Mouse (Mus musculus): ENCODE results near the gene Selenoh. TPM values are rescaled to one million over a fixed set of nuclear protein-coding genes. Genes with fewer than 3 reads are reported as not detected.
"Not testable (repeated sequence)": the region's sequence is repeated elsewhere in the genome, so short reads cannot be mapped to it uniquely, and the experiment has no call there.

The Selenoh gene
- total RNA-seq, 2 experiments from 2014 or later, result 87.7 to 89.0 TPM

- no peak for DNase-seq (ENCODE audit: low spot score in 2 of 2)
Measured at GRCm38 (mm10) chr2:84677270-84677967, 6.8 kb upstream of the Selenoh start.

GRCm38 (mm10) chr2:84671535-84671934 is 965 bp upstream of the Selenoh start:
- DNase-seq (ENCODE audit: low spot score in 2 of 2), result not testable (repeated sequence)

- DNase-seq (ENCODE audit: low spot score in 2 of 2), result no peak
Measured at GRCm38 (mm10) chr2:84669828-84670568, 572 bp downstream of the Selenoh start.

- no peak for DNase-seq (ENCODE audit: low spot score in 2 of 2)
Measured at GRCm38 (mm10) chr2:84666081-84666480, 4.5 kb downstream of the Selenoh start.

- DNase-seq (ENCODE audit: low spot score in 2 of 2), result no peak
Measured at GRCm38 (mm10) chr2:84662866-84663265, 7.7 kb downstream of the Selenoh start.

- no peak for DNase-seq (ENCODE audit: low spot score in 2 of 2)
Measured at GRCm38 (mm10) chr2:84660253-84660652, 10.3 kb downstream of the Selenoh start.

- no peak for DNase-seq (ENCODE audit: low spot score in 2 of 2)
Measured at GRCm38 (mm10) chr2:84658806-84659205, 11.8 kb downstream of the Selenoh start, which contains the start of gene Btbd18. Gene Btbd18, plus strand, starts transcription at chr2:84659079.

GRCm38 (mm10) chr2:84655864-84656263 is 14.7 kb downstream of the Selenoh start:
- no peak for DNase-seq (ENCODE audit: low spot score in 2 of 2)

- DNase-seq (ENCODE audit: low spot score in 2 of 2), result no peak
Measured at GRCm38 (mm10) chr2:84653354-84653753, 17.2 kb downstream of the Selenoh start.

GRCm38 (mm10) chr2:84650464-84651195 is 19.9 kb downstream of the Selenoh start, which contains the start of gene Ctnnd1:
Gene Ctnnd1, minus strand, starts transcription at chr2:84650765.
- DNase-seq (ENCODE audit: low spot score in 2 of 2), result peak; percentile 35 to 57

- DNase-seq (ENCODE audit: low spot score in 2 of 2), result no peak
Measured at GRCm38 (mm10) chr2:84649674-84650073, 20.9 kb downstream of the Selenoh start.

- no peak for DNase-seq (ENCODE audit: low spot score in 2 of 2)
Measured at GRCm38 (mm10) chr2:84648369-84648768, 22.2 kb downstream of the Selenoh start.

- no peak for DNase-seq (ENCODE audit: low spot score in 2 of 2)
Measured at GRCm38 (mm10) chr2:84647051-84647568, 23.5 kb downstream of the Selenoh start.

GRCm38 (mm10) chr2:84646138-84646537 is 24.4 kb downstream of the Selenoh start:
- no peak for DNase-seq (ENCODE audit: low spot score in 2 of 2)

GRCm38 (mm10) chr2:84640833-84641232 is 29.7 kb downstream of the Selenoh start:
- DNase-seq (ENCODE audit: low spot score in 2 of 2), result no peak

GRCm38 (mm10) chr2:84638428-84639220 is 31.9 kb downstream of the Selenoh start:
- no peak for DNase-seq (ENCODE audit: low spot score in 2 of 2)

GRCm38 (mm10) chr2:84637452-84638165 is 33.0 kb downstream of the Selenoh start:
- DNase-seq (ENCODE audit: low spot score in 2 of 2), result no peak

- no peak for DNase-seq (ENCODE audit: low spot score in 2 of 2)
Measured at GRCm38 (mm10) chr2:84636231-84636741, 34.3 kb downstream of the Selenoh start.

GRCm38 (mm10) chr2:84635611-84636010 is 35.0 kb downstream of the Selenoh start:
- DNase-seq (ENCODE audit: low spot score in 2 of 2), result peak in 1 of 2 experiments; percentile 68

Measured in adrenal gland, postnatal 4 days (tissue).